Mouse (Mus musculus) neural tube, embryonic 11.5 days (tissue): ENCODE data around the gene Prr12. TPM values are rescaled to one million over a fixed set of nuclear protein-coding genes. Genes with fewer than 3 reads are reported as not detected.

ENCODE experiments used
- ATAC-seq: fragments of 200-750 bp; cut with Nextera tagmentation; 2 replicates; pipeline ENCODE4 v1.8.0; 2017; ENCODE audit warnings: moderate number of reproducible peaks, mild to moderate bottlenecking, moderate TSS enrichment, moderate library complexity; ENCODE audit not compliant: insufficient read depth, low FRiP score, low TSS enrichment
- DNase-seq: peaks from one replicate; pipeline ENCODE4 v3.0.0-alpha.2; 2015; ENCODE audit warnings: low spot score
- H3K27ac ChIP-seq: fragments of 300-500 bp; sonication (generic); 2 replicates; pipeline ENCODE4 v1.5.1; 2014; ENCODE audit warnings: low read depth, mild to moderate bottlenecking, low read length
- H3K27me3 ChIP-seq: fragments of 300-500 bp; sonication (generic); 2 replicates; pipeline ENCODE4 v1.6.1; 2014; ENCODE audit warnings: mild to moderate bottlenecking, low read length, mixed read lengths; ENCODE audit not compliant: control insufficient read depth, insufficient read depth
- H3K36me3 ChIP-seq: fragments of 300-500 bp; sonication (generic); 2 replicates; pipeline ENCODE4 v1.6.1; 2014; ENCODE audit warnings: mild to moderate bottlenecking, low read length, moderate library complexity, mixed read lengths; ENCODE audit not compliant: control insufficient read depth, insufficient read depth
- H3K4me1 ChIP-seq: fragments of 300-500 bp; sonication (generic); 2 replicates; pipeline ENCODE4 v1.6.1; 2014; ENCODE audit warnings: low read length, mixed read lengths; ENCODE audit not compliant: control insufficient read depth, insufficient read depth
- H3K4me2 ChIP-seq: fragments of 300-500 bp; sonication (generic); 2 replicates; pipeline ENCODE4 v1.6.1; 2014; ENCODE audit warnings: low read depth, mild to moderate bottlenecking, moderate library complexity
- H3K4me3 ChIP-seq: fragments of 300-500 bp; sonication (generic); 2 replicates; pipeline ENCODE4 v1.5.1; 2014; ENCODE audit warnings: low read depth, low read length
- H3K9ac ChIP-seq: fragments of 300-500 bp; sonication (generic); 2 replicates; pipeline ENCODE4 v1.6.1; 2014; ENCODE audit warnings: mild to moderate bottlenecking, low read length
- H3K9me3 ChIP-seq: fragments of 300-500 bp; sonication (generic); 2 replicates; pipeline ENCODE4 v1.6.1; 2016; ENCODE audit warnings: low read length; ENCODE audit not compliant: control insufficient read depth
- WGBS: fragments of 180-500 bp; shearing (Covaris S2); extraction: QIAGEN DNeasy Blood & Tissue Kit; methylation state at CpG from one replicate; pipeline ENCODE4 v1.1.7; 2014; 5-methylcytosine and 5-hydroxymethylcytosine counted together
- polyA plus RNA-seq: library from polyadenylated mRNA; unstranded; fragments of >200 nt; fragmentation: Nextera tagmentation; extraction: Ambion mirVana; gene quantifications from 2 replicates; pipeline ENCODE4 v1.2.1, GENCODE M21; 2014

Prr12 gene
- polyA plus RNA-seq, 1 experiment from 2014 or later: 13.2 TPM

DNA sequence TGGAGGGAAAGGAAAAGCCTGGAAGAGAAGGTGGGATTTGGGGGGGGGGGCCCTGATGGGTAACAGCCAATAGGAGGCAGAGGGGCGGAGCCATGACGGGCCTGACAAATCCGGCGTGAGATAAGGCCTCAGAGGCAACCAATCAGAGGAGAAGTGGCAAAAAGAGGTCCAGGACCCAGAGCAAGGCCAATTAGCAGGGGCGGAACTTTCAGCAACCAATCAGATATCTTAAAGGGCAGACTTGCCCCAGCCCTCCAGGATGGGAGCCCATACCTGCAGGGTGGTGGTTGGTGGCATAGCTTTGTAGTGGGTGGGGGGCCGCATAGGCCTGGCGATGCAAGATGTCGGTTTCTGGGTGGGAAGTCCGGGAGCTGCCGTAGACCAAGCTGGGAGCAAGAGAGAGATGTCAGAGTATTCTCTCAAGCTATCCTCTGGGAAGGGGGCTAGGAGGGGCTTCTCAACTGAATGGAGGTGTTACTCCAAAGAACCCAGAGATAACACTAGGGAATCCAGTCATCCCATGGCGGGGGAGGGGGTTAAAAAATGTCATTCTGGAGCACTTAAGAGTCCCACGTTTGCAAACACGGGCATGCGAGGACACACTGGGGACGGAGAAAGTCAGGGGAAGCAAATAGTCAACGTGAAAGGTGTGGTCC, 1.6 kb downstream of the Prr12 start:
- DNase-seq (peak; percentile 87), ATAC-seq (peak; percentile 53; the same call in 1 of the 2 replicates)
- Histone ChIP-seq H3K4me3 (peak overlapping the region; percentile 95), H3K27ac (peak overlapping the region; percentile 98; the same call in 1 of the 2 replicates), H3K36me3 (peaks cover 39% of the 10 kb centered on the region), H3K4me2 (peak overlapping the region; percentile 98), H3K4me1 (peaks cover 12% of the 10 kb centered on the region), H3K9ac (peak overlapping the region; percentile 90; the same call in 1 of the 2 replicates), H3K27me3 (no peaks in the 10 kb centered on the region), H3K9me3 (no peaks in the 10 kb centered on the region)
- WGBS: 4% methylated on average over 16 of the region's 16 CpGs

DNA sequence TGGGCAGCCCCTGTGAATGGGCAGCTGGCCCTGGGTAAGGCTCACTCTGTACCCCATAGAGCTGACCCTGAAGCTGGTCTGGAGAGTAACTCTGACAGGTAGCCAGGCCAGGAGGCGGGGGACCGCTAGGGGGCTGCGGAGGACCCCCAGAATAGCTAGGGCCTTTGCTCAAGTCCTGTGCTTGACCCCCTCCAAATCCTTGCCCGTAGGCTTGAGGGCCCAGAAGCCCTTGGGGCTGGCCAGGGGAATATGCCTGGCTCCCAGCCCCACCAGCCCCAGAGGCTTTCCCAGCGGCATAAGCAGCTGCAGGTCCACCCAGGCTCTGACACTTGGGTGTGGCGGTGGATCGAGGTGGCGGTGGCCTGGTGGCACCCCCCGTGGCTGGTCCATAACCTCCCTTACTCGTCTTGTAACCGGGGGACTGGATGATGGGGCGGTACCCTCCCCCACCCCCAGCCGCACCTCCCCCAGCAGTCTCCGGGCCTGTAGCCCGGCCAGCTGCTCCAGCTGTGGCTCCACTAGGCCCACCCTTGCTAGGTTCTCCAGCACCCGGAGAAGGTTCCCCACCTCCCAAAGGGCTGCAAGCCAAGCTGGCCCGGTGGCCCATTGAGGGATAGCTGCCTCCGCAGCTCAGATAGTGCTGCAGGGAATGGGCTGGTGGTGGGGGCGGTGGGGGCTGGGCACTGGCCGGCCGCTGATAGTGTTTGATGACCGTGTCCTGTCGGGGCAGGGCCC, 3.6 kb downstream of the Prr12 start:
- Histone ChIP-seq H3K36me3 (peaks cover 51% of the 10 kb centered on the region), H3K9me3 (no peaks in the 10 kb centered on the region), H3K4me1 (peaks cover 12% of the 10 kb centered on the region), H3K4me2 (no peak overlapping the region), H3K27ac (no peak overlapping the region), H3K9ac (no peak overlapping the region), H3K4me3 (no peak overlapping the region), H3K27me3 (no peaks in the 10 kb centered on the region)
- WGBS: 92% methylated on average over 22 of the region's 23 CpGs
- no peak for ATAC-seq
- DNase-seq: no peak

DNA sequence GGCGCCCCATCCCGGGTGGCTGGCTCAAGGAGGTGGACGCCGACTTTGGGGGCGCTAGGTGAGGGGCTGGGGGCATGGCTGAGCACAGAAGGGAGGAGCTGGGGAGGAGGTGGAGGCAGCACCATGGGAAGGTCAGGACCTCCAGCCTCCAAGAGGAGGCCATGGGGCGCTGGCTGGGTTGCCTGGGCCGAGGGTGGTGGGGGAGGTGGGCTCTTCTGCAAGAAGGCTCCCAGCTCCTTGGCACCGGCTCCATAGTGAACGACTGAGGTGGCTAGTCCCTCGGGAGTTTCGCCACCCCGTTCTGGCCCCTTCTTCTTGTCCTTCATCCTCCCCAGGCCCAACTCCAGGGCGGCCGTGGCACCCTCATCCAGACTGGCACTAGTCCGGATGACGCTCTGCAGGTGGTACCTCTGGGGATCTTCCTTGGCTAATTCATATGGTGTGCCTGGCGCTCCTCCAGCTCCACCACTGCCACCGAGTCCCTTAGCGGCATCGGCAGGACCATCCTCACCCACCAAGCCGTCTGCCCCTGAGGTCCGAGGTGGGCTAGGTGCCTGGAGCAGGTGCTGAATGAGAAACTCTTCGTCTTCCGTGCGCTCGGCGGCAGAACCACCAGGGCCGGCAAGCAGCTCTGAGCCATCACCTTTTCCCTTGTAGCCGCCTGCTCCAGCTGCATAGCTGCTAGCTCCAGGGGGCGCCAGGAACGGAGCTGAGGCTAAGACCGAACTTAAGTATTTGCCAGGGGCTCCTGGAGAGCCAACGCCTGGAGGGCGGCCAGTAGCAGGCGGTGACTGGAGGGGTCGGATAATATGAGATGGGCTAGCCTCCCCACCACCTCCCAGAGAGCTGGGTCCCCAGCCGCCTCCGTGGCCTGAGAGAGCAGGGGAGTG, 4.4 kb downstream of the Prr12 start:
- Histone ChIP-seq H3K27ac (no peak overlapping the region), H3K36me3 (peaks cover 57% of the 10 kb centered on the region), H3K27me3 (no peaks in the 10 kb centered on the region), H3K4me3 (no peak overlapping the region), H3K4me1 (peaks cover 10% of the 10 kb centered on the region), H3K9me3 (no peaks in the 10 kb centered on the region), H3K9ac (no peak overlapping the region), H3K4me2 (no peak overlapping the region)
- ATAC-seq (no peak), DNase-seq (no peak)
- WGBS: 93% methylated on average over 37 of the region's 38 CpGs

DNA sequence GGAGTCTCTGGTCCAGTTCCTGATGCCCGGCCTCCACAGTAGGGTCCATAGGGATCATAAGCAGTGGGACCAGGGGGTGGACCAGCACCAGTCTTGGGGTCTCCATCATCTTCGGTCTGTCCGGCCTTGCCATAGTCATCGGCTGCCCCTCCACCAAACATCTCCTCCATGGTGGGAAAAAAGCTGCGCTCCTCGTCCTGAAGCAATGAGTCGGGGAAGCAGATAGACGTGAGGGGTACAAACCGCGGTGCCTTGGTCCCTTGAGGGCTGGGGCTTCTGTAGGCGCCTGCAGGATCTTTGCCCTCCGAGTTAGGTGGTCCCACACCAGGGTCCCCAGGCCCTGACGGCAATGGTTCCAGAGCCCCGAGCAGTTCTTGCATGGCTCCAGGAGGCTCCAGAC, 5.2 kb downstream of the Prr12 start:
- WGBS: 98% methylated on average over 14 of the region's 14 CpGs
- no peaks in the 10 kb centered on the region for H3K27me3 ChIP-seq
- no peak for ATAC-seq

DNA sequence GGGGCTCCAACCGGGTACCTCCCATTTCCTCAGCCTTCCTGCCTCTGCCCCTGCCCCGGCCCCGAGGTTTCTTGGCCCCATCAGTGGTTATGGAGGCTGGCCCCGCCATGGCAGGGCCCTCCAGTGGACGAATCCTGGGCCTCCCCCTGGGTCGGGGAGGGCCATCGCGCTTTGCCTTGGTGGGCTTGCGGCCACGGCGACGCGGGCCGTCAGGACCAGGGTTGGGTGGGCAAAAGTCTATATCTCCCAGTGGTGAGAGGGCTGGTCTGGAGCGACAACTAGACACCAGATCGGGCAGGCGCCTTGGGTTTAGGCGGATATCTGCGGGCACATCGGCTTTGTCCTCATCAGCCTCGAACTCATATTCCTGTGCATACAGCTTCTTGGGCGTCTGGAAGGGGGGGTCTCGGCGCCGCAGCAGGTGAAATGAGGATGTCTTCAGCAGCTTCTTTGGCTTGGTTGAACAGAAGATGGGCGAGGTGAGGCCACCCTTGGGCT, 5.8 kb downstream of the Prr12 start:
- H3K4me3 ChIP-seq: no peak overlapping the region
- H3K27me3 ChIP-seq: no peaks in the 10 kb centered on the region
- H3K27ac ChIP-seq: no peak overlapping the region
- 94% methylated on average over 26 of the region's 26 CpGs for WGBS
- H3K36me3 ChIP-seq: peaks cover 62% of the 10 kb centered on the region
- ATAC-seq (no peak), DNase-seq (no peak)
- no peak overlapping the region for H3K9ac ChIP-seq
- H3K4me1 ChIP-seq: peaks cover 10% of the 10 kb centered on the region
- no peaks in the 10 kb centered on the region for H3K9me3 ChIP-seq
- no peak overlapping the region for H3K4me2 ChIP-seq

More for the DNA sequence above, 5.2 kb downstream of the Prr12 start:
- Histone ChIP-seq H3K4me1 (peaks cover 10% of the 10 kb centered on the region), H3K27ac (no peak overlapping the region), H3K9ac (no peak overlapping the region), H3K9me3 (no peaks in the 10 kb centered on the region), H3K4me2 (no peak overlapping the region), H3K36me3 (peaks cover 59% of the 10 kb centered on the region), H3K4me3 (no peak overlapping the region)
- DNase-seq: no peak

- H3K4me3 ChIP-seq: no peak overlapping the region
- no peak overlapping the region for H3K4me2 ChIP-seq
- no peak overlapping the region for H3K9ac ChIP-seq
- peaks cover 69% of the 10 kb centered on the region for H3K36me3 ChIP-seq
- no peaks in the 10 kb centered on the region for H3K27me3 ChIP-seq
- no peak for ATAC-seq
- 97% methylated on average over 22 of the region's 22 CpGs for WGBS
- no peak overlapping the region for H3K27ac ChIP-seq
- H3K4me1 ChIP-seq: 0 out of 2 replicates have a peak, but pooled peaks cover 3% of the 10 kb centered on the region
- H3K9me3 ChIP-seq: no peaks in the 10 kb centered on the region
- DNase-seq: no peak
Observed at GRCm38 (mm10) chr7:45045741-45046140, 6.9 kb downstream of the Prr12 start.

DNA sequence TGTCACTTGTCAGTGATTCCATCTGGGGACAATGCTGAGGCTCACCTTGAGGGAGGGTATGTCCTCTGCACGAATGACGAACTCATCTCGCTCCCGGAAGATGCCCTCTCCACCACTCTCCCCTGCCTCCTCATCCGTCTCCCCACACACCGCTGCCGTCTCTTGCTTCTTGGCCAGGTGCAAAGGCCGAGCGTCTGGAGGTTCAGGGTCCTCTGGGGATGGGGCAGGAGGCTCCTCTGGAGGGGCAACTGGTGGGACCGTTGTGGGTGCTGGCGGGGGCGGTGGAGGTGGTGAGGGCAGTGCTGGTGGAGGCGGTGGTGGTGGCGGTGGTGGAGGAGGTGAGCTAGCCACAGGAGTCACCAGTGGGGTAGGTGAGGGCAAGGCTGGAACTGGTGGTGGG, 9.4 kb downstream of the Prr12 start:
- Histone ChIP-seq H3K4me1 (no peaks in the 10 kb centered on the region), H3K4me3 (no peak overlapping the region), H3K4me2 (no peak overlapping the region), H3K9ac (no peak overlapping the region), H3K9me3 (no peaks in the 10 kb centered on the region), H3K27ac (no peak overlapping the region), H3K36me3 (peaks cover 63% of the 10 kb centered on the region), H3K27me3 (no peaks in the 10 kb centered on the region)
- ATAC-seq: no peak
- no peak for DNase-seq
- WGBS: 95% methylated on average over 14 of the region's 14 CpGs

DNA sequence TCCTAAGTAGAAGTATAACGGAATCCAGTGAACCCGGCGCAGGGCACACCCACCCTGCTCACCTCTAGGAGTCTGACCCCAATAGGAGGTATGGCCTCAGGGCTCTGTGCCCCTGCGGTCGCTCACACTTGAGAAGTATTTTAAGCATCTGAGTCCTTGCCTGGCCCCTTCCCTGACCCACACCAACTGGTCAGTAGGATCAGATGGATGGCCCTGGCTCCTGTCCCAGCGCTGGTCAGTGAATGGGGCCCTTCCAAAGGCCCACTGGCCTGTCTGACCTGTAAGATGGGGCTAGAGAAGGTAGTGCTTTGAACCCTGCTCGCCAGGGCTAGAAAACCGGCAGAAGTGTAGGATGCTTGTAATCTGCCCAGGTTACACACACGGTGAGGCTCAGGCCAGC, 11.8 kb downstream of the Prr12 start:
- no peaks in the 10 kb centered on the region for H3K27me3 ChIP-seq
- no peak overlapping the region for H3K9ac ChIP-seq
- peaks cover 49% of the 10 kb centered on the region for H3K36me3 ChIP-seq
- H3K9me3 ChIP-seq: no peaks in the 10 kb centered on the region
- DNase-seq (no peak), ATAC-seq (no peak)
- H3K4me2 ChIP-seq: no peak overlapping the region
- H3K4me3 ChIP-seq: no peak overlapping the region
- 98% methylated on average over 9 of the region's 9 CpGs for WGBS
- H3K27ac ChIP-seq: no peak overlapping the region
- no peaks in the 10 kb centered on the region for H3K4me1 ChIP-seq
